Mouse (Mus musculus) neural tube, embryonic 14.5 days (tissue): ENCODE data around the gene Aloxe3. TPM values are rescaled to one million over a fixed set of nuclear protein-coding genes. Genes with fewer than 3 reads are reported as not detected.

Source experiments
- ATAC-seq: fragments of 200-750 bp; cut with Nextera tagmentation; 2 replicates; pipeline ENCODE4 v1.8.0; 2017; ENCODE audit warnings: low read depth, mild to moderate bottlenecking, moderate TSS enrichment, moderate library complexity
- H3K27ac ChIP-seq: fragments of 300-500 bp; sonication (generic); 2 replicates; pipeline ENCODE4 v1.5.1; 2014; ENCODE audit warnings: low read depth, mild to moderate bottlenecking, control low read depth, low read length, moderate library complexity, mixed read lengths
- H3K27me3 ChIP-seq: fragments of 300-500 bp; sonication (generic); 2 replicates; pipeline ENCODE4 v1.6.1; 2014; ENCODE audit warnings: low read length; ENCODE audit not compliant: control insufficient read depth, insufficient read depth
- H3K36me3 ChIP-seq: fragments of 300-500 bp; sonication (generic); 2 replicates; pipeline ENCODE4 v1.6.1; 2014; ENCODE audit warnings: low read length, mixed read lengths; ENCODE audit not compliant: control insufficient read depth, insufficient read depth
- H3K4me1 ChIP-seq: fragments of 300-500 bp; sonication (generic); 2 replicates; pipeline ENCODE4 v1.6.1; 2014; ENCODE audit warnings: low read length; ENCODE audit not compliant: control insufficient read depth, insufficient read depth
- H3K4me2 ChIP-seq: fragments of 300-500 bp; sonication (generic); 2 replicates; pipeline ENCODE4 v1.6.1; 2014; ENCODE audit warnings: mild to moderate bottlenecking, low read depth, low read length, control low read depth
- H3K4me3 ChIP-seq: fragments of 300-500 bp; sonication (generic); 2 replicates; pipeline ENCODE4 v1.5.1; 2014; ENCODE audit warnings: low read depth, low read length, control low read depth, mixed read lengths
- H3K9ac ChIP-seq: fragments of 300-500 bp; sonication (generic); replicated peaks from 2 replicates; pipeline ENCODE4 v1.6.1; 2014; ENCODE audit warnings: low read depth, mild to moderate bottlenecking, control low read depth, low read length, mixed read lengths
- H3K9me3 ChIP-seq: fragments of 300-500 bp; sonication (generic); 2 replicates; pipeline ENCODE4 v1.6.1; 2016; ENCODE audit warnings: low read length; ENCODE audit not compliant: control insufficient read depth
- WGBS: fragments of 180-500 bp; shearing (Covaris S2); extraction: QIAGEN DNeasy Blood & Tissue Kit; methylation state at CpG from one replicate; pipeline ENCODE4 v1.1.7; 2014; 5-methylcytosine and 5-hydroxymethylcytosine counted together
- polyA plus RNA-seq: library from polyadenylated mRNA; unstranded; fragments of >200 nt; fragmentation: Nextera tagmentation; extraction: Ambion mirVana; gene quantifications from 2 replicates; pipeline ENCODE4 v1.2.1, GENCODE M21; 2014

Aloxe3 gene
- polyA plus RNA-seq, 1 experiment from 2014 or later = 5.0 TPM

- Histone ChIP-seq H3K27ac (peak overlapping the region; percentile 80; the same call in 1 of the 2 replicates), H3K4me2 (peak overlapping the region; percentile 93), H3K4me1 (peaks cover 29% of the 10 kb centered on the region), H3K9me3 (no peaks in the 10 kb centered on the region), H3K36me3 (peaks cover 22% of the 10 kb centered on the region), H3K27me3 (no peaks in the 10 kb centered on the region), H3K4me3 (peak overlapping the region; percentile 48), H3K9ac (0 out of 2 replicates have a peak overlapping the region, but pooled peaks have one; percentile 71)
- no peak for ATAC-seq
- WGBS = 10% methylated on average over 8 of the region's 8 CpGs
Measured at GRCm38 (mm10) chr11:69098039-69098761, 27.5 kb upstream of the Aloxe3 start.

- Histone ChIP-seq H3K9me3 (no peaks in the 10 kb centered on the region), H3K27me3 (no peaks in the 10 kb centered on the region), H3K9ac (peak overlapping the region; percentile 71), H3K27ac (peak overlapping the region; percentile 76), H3K4me3 (peak overlapping the region; percentile 48), H3K4me1 (peaks cover 29% of the 10 kb centered on the region), H3K4me2 (peak overlapping the region; percentile 93), H3K36me3 (peaks cover 27% of the 10 kb centered on the region)
- WGBS = 1% methylated on average over 19 of the region's 19 CpGs
- peak; percentile 7; the same call in 1 of the 2 replicates for ATAC-seq
Measured at GRCm38 (mm10) chr11:69098762-69099091, 27.0 kb upstream of the Aloxe3 start.

GRCm38 (mm10) chr11:69099177-69099914 lies 26.4 kb upstream of the Aloxe3 start:
- H3K27ac ChIP-seq = peak overlapping the region; percentile 76

GRCm38 (mm10) chr11:69099915-69100345 lies 25.8 kb upstream of the Aloxe3 start:
- peak overlapping the region; percentile 71 for H3K9ac ChIP-seq
- no peaks in the 10 kb centered on the region for H3K27me3 ChIP-seq
- no peaks in the 10 kb centered on the region for H3K9me3 ChIP-seq
- WGBS = 2% methylated on average over 23 of the region's 23 CpGs
- H3K4me3 ChIP-seq = peak overlapping the region; percentile 48
- H3K4me2 ChIP-seq = peak overlapping the region; percentile 93
- H3K4me1 ChIP-seq = peaks cover 29% of the 10 kb centered on the region
- H3K36me3 ChIP-seq = peaks cover 39% of the 10 kb centered on the region
- peak; percentile 34; the same call in 1 of the 2 replicates for ATAC-seq
- peak overlapping the region; percentile 76 for H3K27ac ChIP-seq

More at GRCm38 (mm10) chr11:69099177-69099914, 26.4 kb upstream of the Aloxe3 start:
- peak overlapping the region; percentile 71 for H3K9ac ChIP-seq
- 1% methylated on average over 22 of the region's 22 CpGs for WGBS
- H3K9me3 ChIP-seq = no peaks in the 10 kb centered on the region
- peak overlapping the region; percentile 48 for H3K4me3 ChIP-seq
- peaks cover 29% of the 10 kb centered on the region for H3K4me1 ChIP-seq
- peaks cover 33% of the 10 kb centered on the region for H3K36me3 ChIP-seq
- peak overlapping the region; percentile 93 for H3K4me2 ChIP-seq
- no peak for ATAC-seq
- H3K27me3 ChIP-seq = no peaks in the 10 kb centered on the region

- Histone ChIP-seq H3K4me3 (peak overlapping the region; percentile 48; the same call in 1 of the 2 replicates), H3K36me3 (peaks cover 43% of the 10 kb centered on the region), H3K4me2 (peak overlapping the region; percentile 93), H3K27ac (no peak overlapping the region), H3K4me1 (peaks cover 24% of the 10 kb centered on the region), H3K27me3 (no peaks in the 10 kb centered on the region), H3K9ac (0 out of 2 replicates have a peak overlapping the region, but pooled peaks have one; percentile 22), H3K9me3 (no peaks in the 10 kb centered on the region)
- ATAC-seq = no peak
- 89% methylated on average over 20 of the region's 20 CpGs for WGBS
Measured at GRCm38 (mm10) chr11:69100639-69101360, 24.9 kb upstream of the Aloxe3 start.

GRCm38 (mm10) chr11:69101604-69102402 lies 23.9 kb upstream of the Aloxe3 start:
- H3K27ac ChIP-seq = no peak overlapping the region
- no peak overlapping the region for H3K4me2 ChIP-seq
- H3K9ac ChIP-seq = no peak overlapping the region
- 88% methylated on average over 20 of the region's 21 CpGs for whole genome bisulfite sequencing
- no peak for ATAC-seq
- H3K27me3 ChIP-seq = no peaks in the 10 kb centered on the region
- peaks cover 21% of the 10 kb centered on the region for H3K4me1 ChIP-seq
- no peak overlapping the region for H3K4me3 ChIP-seq
- no peaks in the 10 kb centered on the region for H3K9me3 ChIP-seq
- peaks cover 51% of the 10 kb centered on the region for H3K36me3 ChIP-seq

GRCm38 (mm10) chr11:69102403-69102725 lies 23.3 kb upstream of the Aloxe3 start:
- ATAC-seq = no peak
- Histone ChIP-seq H3K4me1 (peaks cover 19% of the 10 kb centered on the region), H3K4me2 (no peak overlapping the region), H3K9me3 (no peaks in the 10 kb centered on the region), H3K27ac (no peak overlapping the region), H3K4me3 (no peak overlapping the region), H3K27me3 (no peaks in the 10 kb centered on the region), H3K36me3 (peaks cover 53% of the 10 kb centered on the region), H3K9ac (no peak overlapping the region)
- WGBS = 94% methylated on average over 7 of the region's 7 CpGs

GRCm38 (mm10) chr11:69103121-69103520 lies 22.6 kb upstream of the Aloxe3 start:
- Histone ChIP-seq H3K4me1 (peaks cover 12% of the 10 kb centered on the region), H3K4me2 (no peak overlapping the region), H3K9me3 (no peaks in the 10 kb centered on the region), H3K27ac (no peak overlapping the region), H3K9ac (no peak overlapping the region), H3K4me3 (no peak overlapping the region), H3K36me3 (peaks cover 56% of the 10 kb centered on the region), H3K27me3 (no peaks in the 10 kb centered on the region)
- 94% methylated on average over 14 of the region's 14 CpGs for WGBS
- no peak for ATAC-seq
